10 mouse cellular contexts compared by ENCODE assay signal in the genomic region with DNA sequence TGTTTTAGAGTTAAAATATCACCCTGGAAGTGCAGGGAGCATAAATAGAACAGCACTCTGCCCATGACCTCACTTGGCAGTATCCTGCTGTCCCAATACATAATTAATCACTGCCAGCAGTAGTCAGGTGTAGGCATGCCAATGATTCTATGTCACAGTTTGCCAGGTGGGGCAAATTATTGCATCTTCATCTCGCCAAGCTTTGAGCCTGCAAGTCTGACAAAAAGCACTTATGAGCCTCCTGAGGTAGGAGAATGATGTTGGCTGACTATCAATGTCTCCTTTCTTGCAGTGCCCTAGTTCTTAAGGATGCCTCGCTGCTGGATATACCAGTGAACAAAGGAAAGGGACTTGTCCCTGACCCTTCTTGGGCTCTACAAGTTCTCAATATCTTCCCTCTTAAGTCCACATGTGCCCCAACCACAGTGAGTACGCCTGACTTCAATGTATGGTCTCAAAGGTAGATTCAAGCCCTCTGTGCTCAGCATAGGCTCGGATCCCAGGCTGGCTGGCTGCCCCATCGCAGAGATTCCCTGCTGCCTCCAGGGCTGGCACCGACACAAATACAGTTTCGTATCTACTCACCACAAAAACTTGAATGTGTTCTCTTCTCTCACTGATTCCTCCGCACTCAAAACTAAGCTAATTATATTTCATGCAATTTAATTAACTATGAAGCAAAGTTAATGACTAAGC.
DNase-seq lines count a peak whose midpoint lies in the region; ATAC-seq and TF ChIP-seq lines count a peak whose summit lies in the region.
"Had no signal": no experiment of that assay in that cellular context is flagged by ENCODE, and none has a peak within 500 bp of the region (broad histone marks: within the 10 kb centered on the region; RNA-seq: fewer than 3 reads in every experiment).

No protein-coding gene starts in this region.

- DNase-seq in heart, adult 18-20 months, result peak; percentile 67 to 72
- DNase-seq in heart, embryonic 10.5 days (ENCODE audit: low spot score), result no peak
- peak; percentile 39 to 79 for DNase-seq in adrenal gland, adult (ENCODE audit: inconsistent age in 2 of 2, low spot score in 1 of 2)
- DNase-seq in right cerebral cortex, adult 2 months (ENCODE audit: low spot score in 2 of 2), result peak; percentile 63 to 70
- no peak for DNase-seq in lung, adult 2 months

- H3K4me3 ChIP-seq in heart, embryonic 10.5 days, result no peak overlapping the region
- no peak overlapping the region for H3K4me3 ChIP-seq in cortical plate, adult 2 months (ENCODE audit: insufficient read depth, low read length)
- H3K4me3 ChIP-seq in hindbrain, embryonic 16.5 days (ENCODE audit: low read length), result no peak overlapping the region
- H3K4me3 ChIP-seq in lung, adult 2 months (replicated peaks; ENCODE audit: extremely low read depth, low read depth, low read length), result no peak overlapping the region
- H3K4me3 ChIP-seq: heart, embryonic 15.5 days; lung, embryonic 15.5 days had no signal

- TF ChIP-seq POLR2A in cortical plate, adult 2 months (IDR thresholded peaks at IDR 0.05; ENCODE audit: extremely low read depth, insufficient read depth, low read length), result no peak
- no peak for TF ChIP-seq POLR2A in lung, adult 2 months (IDR thresholded peaks at IDR 0.05; ENCODE audit: borderline replicate concordance, extremely low read depth, low read depth, low read length)

- H3K9me3 ChIP-seq in heart, embryonic 10.5 days, result no peaks in the 10 kb centered on the region
- no peaks in the 10 kb centered on the region for H3K9me3 ChIP-seq in hindbrain, embryonic 16.5 days (ENCODE audit: control insufficient read depth, low read length)
- H3K9me3 ChIP-seq: heart, embryonic 15.5 days; lung, embryonic 15.5 days had no signal

- no peak overlapping the region for H3K4me2 ChIP-seq in hindbrain, embryonic 16.5 days (ENCODE audit: low read length)
- H3K4me2 ChIP-seq: heart, embryonic 15.5 days; lung, embryonic 15.5 days had no signal

- TF ChIP-seq CTCF in cortical plate, adult 2 months (IDR thresholded peaks at IDR 0.05; ENCODE audit: extremely low read depth, insufficient read depth, low read length), result no peak
- TF ChIP-seq CTCF in lung, adult 2 months (IDR thresholded peaks at IDR 0.05; ENCODE audit: insufficient read depth, low read length), result no peak

- H3K36me3 ChIP-seq in heart, embryonic 10.5 days, result no peaks in the 10 kb centered on the region
- H3K36me3 ChIP-seq in hindbrain, embryonic 16.5 days (ENCODE audit: control insufficient read depth, insufficient read depth, low read length), result no peaks in the 10 kb centered on the region
- H3K36me3 ChIP-seq: heart, embryonic 15.5 days; lung, embryonic 15.5 days had no signal

- no peak overlapping the region for H3K9ac ChIP-seq in hindbrain, embryonic 16.5 days (ENCODE audit: low read depth, low read length)
- H3K9ac ChIP-seq: heart, embryonic 15.5 days; lung, embryonic 15.5 days had no signal

- no peaks in the 10 kb centered on the region for H3K27me3 ChIP-seq in heart, embryonic 10.5 days (ENCODE audit: insufficient read depth, poor library complexity, severe bottlenecking)
- H3K27me3 ChIP-seq in hindbrain, embryonic 16.5 days (replicated peaks; ENCODE audit: control insufficient read depth, insufficient read depth, low read length), result no peaks in the 10 kb centered on the region
- H3K27me3 ChIP-seq: heart, embryonic 15.5 days; lung, embryonic 15.5 days had no signal

- 85% methylated on average over 8 of the region's 8 CpGs for WGBS in heart, embryonic 10.5 days
- WGBS in hindbrain, embryonic 16.5 days, result 49% methylated on average over 8 of the region's 8 CpGs
- WGBS in lung, adult 2 months, result 65% methylated on average over 8 of the region's 8 CpGs

- peaks cover 14% of the 10 kb centered on the region for H3K4me1 ChIP-seq in heart, embryonic 10.5 days
- H3K4me1 ChIP-seq in cortical plate, adult 2 months (ENCODE audit: control insufficient read depth, insufficient read depth, low read length), result peaks cover 3% of the 10 kb centered on the region; the same call in 1 of the 2 replicates
- peaks cover 10% of the 10 kb centered on the region for H3K4me1 ChIP-seq in hindbrain, embryonic 16.5 days (ENCODE audit: control insufficient read depth, insufficient read depth, low read depth, low read length)
- peaks cover 5% of the 10 kb centered on the region for H3K4me1 ChIP-seq in lung, adult 2 months (ENCODE audit: control insufficient read depth, insufficient read depth, low read length)
- H3K4me1 ChIP-seq: lung, embryonic 15.5 days had no signal

- peak; percentile 87 for ATAC-seq in hindbrain, embryonic 16.5 days
- ATAC-seq in megakaryocyte, adult 5-6 weeks (ENCODE audit: poor library complexity, severe bottlenecking), result no peak

- no peak overlapping the region for H3K27ac ChIP-seq in heart, embryonic 10.5 days
- H3K27ac ChIP-seq in cortical plate, adult 2 months (ENCODE audit: insufficient read depth, low read length), result peak overlapping the region; percentile 6; the same call in 1 of the 2 replicates
- no peak overlapping the region; the same call in 1 of the 2 replicates for H3K27ac ChIP-seq in hindbrain, embryonic 16.5 days (ENCODE audit: low read depth, low read length)
- H3K27ac ChIP-seq: heart, embryonic 15.5 days; lung, embryonic 15.5 days had no signal

Comparison
In these comparisons a context has a peak if more than half of its experiments do, and no peak if none do; other contexts are left out.
1. DNase-seq: peak in heart, adult 18-20 months (2 of 2), adrenal gland, adult (2 of 2) and right cerebral cortex, adult 2 months (2 of 2); none in heart, embryonic 10.5 days (single experiment) and lung, adult 2 months (single experiment).